Comparison of ENCODE assay signal across 8 mouse cellular contexts in genomic region chr4:46506801-46507610, GRCm38 (mm10). TPM values are rescaled to one million over a fixed set of nuclear protein-coding genes. Genes with fewer than 3 reads are reported as not detected.
DNase-seq lines count a peak whose midpoint lies in the region; ATAC-seq lines count a peak whose summit lies in the region.

No protein-coding gene starts in this region.

- intact Hi-C loops in gastrocnemius, postnatal 36 days (cut with DNase I), result no loop called here
- intact Hi-C loops in left cerebral cortex, postnatal 25 days (cut with DNase I), result loop anchor here (1.0 to 10.0 kb wide), 2 partner anchors 143 to 548 kb away; partner anchors contain the start of genes Anks6 and Tbc1d2

- H3K4me1 ChIP-seq in intestine, embryonic 15.5 days (replicated peaks), result peaks cover 6% of the 10 kb centered on the region
- peaks cover 21% of the 10 kb centered on the region for H3K4me1 ChIP-seq in midbrain, embryonic 10.5 days

- peak; percentile 97 for ATAC-seq in intestine, embryonic 15.5 days

- H3K9ac ChIP-seq in intestine, embryonic 15.5 days, result peak overlapping the region; percentile 57

- no peaks in the 10 kb centered on the region for H3K9me3 ChIP-seq in intestine, embryonic 15.5 days
- H3K9me3 ChIP-seq in midbrain, embryonic 10.5 days (replicated peaks), result no peaks in the 10 kb centered on the region

- peak overlapping the region; percentile 68; the same call in 1 of the 2 replicates for H3K27ac ChIP-seq in intestine, embryonic 15.5 days
- H3K27ac ChIP-seq in midbrain, embryonic 10.5 days (replicated peaks), result peak overlapping the region; percentile 64; the same call in 1 of the 2 replicates

- under 1% methylated on average over 90 of the region's 94 CpGs for WGBS in intestine, embryonic 15.5 days
- under 1% methylated on average over 94 of the region's 94 CpGs for WGBS in midbrain, embryonic 10.5 days

- peak overlapping the region; percentile 66 for H3K4me3 ChIP-seq in intestine, embryonic 15.5 days (replicated peaks)
- peak overlapping the region; percentile 70 for H3K4me3 ChIP-seq in midbrain, embryonic 10.5 days

- H3K27me3 ChIP-seq in intestine, embryonic 15.5 days (replicated peaks), result no peaks in the 10 kb centered on the region
- H3K27me3 ChIP-seq in midbrain, embryonic 10.5 days (ENCODE audit: low read depth, poor library complexity, severe bottlenecking), result peaks cover 38% of the 10 kb centered on the region

- H3K36me3 ChIP-seq in intestine, embryonic 15.5 days, result 0 out of 2 replicates have a peak, but pooled peaks cover 6% of the 10 kb centered on the region
- peaks cover 27% of the 10 kb centered on the region for H3K36me3 ChIP-seq in midbrain, embryonic 10.5 days

- DNase-seq in adrenal gland, postnatal 10 days, result peak; percentile 99
- peak; percentile 97 for DNase-seq in embryo, embryonic 9.5 days (ENCODE audit: extremely low spot score)
- DNase-seq in gastrocnemius, postnatal 36 days, result peak; percentile 90 to 96
- DNase-seq in left cerebral cortex, postnatal 25 days (ENCODE audit: low spot score in 2 of 2), result peak; percentile 92 to 97
- peak; percentile 97 for DNase-seq in midbrain, embryonic 10.5 days (ENCODE audit: low spot score)
- DNase-seq in right cerebral cortex, postnatal 36 days (ENCODE audit: low spot score in 2 of 2), result peak; percentile 91 to 92
- DNase-seq in urinary bladder, postnatal 4 days (ENCODE audit: low spot score in 2 of 2), result peak; percentile 95 to 96

- peak overlapping the region; percentile 97 for H3K4me2 ChIP-seq in intestine, embryonic 15.5 days (replicated peaks)

RNA-seq across cellular contexts. Expression of gene Nans, which starts 18.0 kb away (rescaled TPM):
- total RNA-seq in adrenal gland, postnatal 10 days (2021), result 10 to 100 TPM; 38.3 to 41.0 TPM
- 10 to 100 TPM; 15.6 to 18.0 TPM for total RNA-seq in gastrocnemius, postnatal 36 days (2021)
- polyA plus RNA-seq in intestine, embryonic 15.5 days (2015; fragmentation: Nextera tagmentation; extraction: Ambion mirVana), result 102 and 113 TPM in 2 replicates
- total RNA-seq in left cerebral cortex, postnatal 25 days (2021), result 10 to 100 TPM; 19.4 to 19.7 TPM
- 77.1 and 80.6 TPM in 2 replicates for polyA plus RNA-seq in midbrain, embryonic 10.5 days (2016; fragmentation: Nextera tagmentation; extraction: Ambion mirVana)

RNA-seq across cellular contexts. Expression of gene Trim14, which starts 28.9 kb away (rescaled TPM):
- total RNA-seq in adrenal gland, postnatal 10 days (2021), result 1 to 10 TPM; 5.1 to 8.7 TPM
- under 1 TPM; 0.36 to 0.37 TPM for total RNA-seq in gastrocnemius, postnatal 36 days (2021)
- 11.4 and 12.6 TPM in 2 replicates for polyA plus RNA-seq in intestine, embryonic 15.5 days (2015; fragmentation: Nextera tagmentation; extraction: Ambion mirVana)
- total RNA-seq in left cerebral cortex, postnatal 25 days (2021), result 1 to 10 TPM in 1 of 2 experiments, under 1 TPM in 1; 0.76 to 1.4 TPM
- 0.62 and 0.63 TPM in 2 replicates for polyA plus RNA-seq in midbrain, embryonic 10.5 days (2016; fragmentation: Nextera tagmentation; extraction: Ambion mirVana)

RNA-seq across cellular contexts. Expression of gene Anp32b, which starts 56.3 kb away (rescaled TPM):
- 100 to 1,000 TPM; 136 to 141 TPM for total RNA-seq in adrenal gland, postnatal 10 days (2021)
- 10 to 100 TPM; 54.4 to 64.0 TPM for total RNA-seq in gastrocnemius, postnatal 36 days (2021)
- 260 and 262 TPM in 2 replicates for polyA plus RNA-seq in intestine, embryonic 15.5 days (2015; fragmentation: Nextera tagmentation; extraction: Ambion mirVana)
- total RNA-seq in left cerebral cortex, postnatal 25 days (2021), result 10 to 100 TPM; 43.3 to 43.9 TPM
- polyA plus RNA-seq in midbrain, embryonic 10.5 days (2016; fragmentation: Nextera tagmentation; extraction: Ambion mirVana), result 345 and 414 TPM in 2 replicates

Comparison
In these comparisons a context has a peak if more than half of its experiments do, and no peak if none do; other contexts are left out.
1. Peak in every context shown above with its lines: DNase-seq, ATAC-seq, H3K4me3 ChIP-seq and H3K27ac ChIP-seq.